Mouse (Mus musculus) limb, embryonic 11.5 days (tissue): ENCODE results near the gene Cypt3. TPM values are rescaled to one million over a fixed set of nuclear protein-coding genes. Genes with fewer than 3 reads are reported as not detected.

Experiments
- ATAC-seq: fragments of 200-750 bp; cut with Nextera tagmentation; 2 replicates; pipeline ENCODE4 v1.8.0; 2017; ENCODE audit warnings: low read depth; ENCODE audit not compliant: insufficient number of reproducible peaks, low FRiP score, low TSS enrichment
- DNase-seq: peaks from one replicate; pipeline ENCODE4 v3.0.0-alpha.2; 2015; ENCODE audit warnings: low spot score
- H3K27ac ChIP-seq: fragments of 300-500 bp; sonication (generic); replicated peaks from 2 replicates; pipeline ENCODE4 v1.5.1; 2014; ENCODE audit warnings: low read depth, mild to moderate bottlenecking, low read length
- H3K27me3 ChIP-seq: fragments of 300-500 bp; sonication (generic); 2 replicates; pipeline ENCODE4 v1.6.1; 2014; ENCODE audit warnings: mild to moderate bottlenecking, low read length, mixed read lengths; ENCODE audit not compliant: control insufficient read depth, insufficient read depth
- H3K36me3 ChIP-seq: fragments of 300-500 bp; sonication (generic); 2 replicates; pipeline ENCODE4 v1.6.1; 2014; ENCODE audit warnings: mild to moderate bottlenecking, low read length, moderate library complexity, mixed read lengths; ENCODE audit not compliant: control insufficient read depth, insufficient read depth
- H3K4me1 ChIP-seq: fragments of 300-500 bp; sonication (generic); 2 replicates; pipeline ENCODE4 v1.6.1; 2014; ENCODE audit warnings: low read length, mixed read lengths; ENCODE audit not compliant: control insufficient read depth, insufficient read depth
- H3K4me2 ChIP-seq: fragments of 300-500 bp; sonication (generic); 2 replicates; pipeline ENCODE4 v1.6.1; 2014; ENCODE audit warnings: low read depth, mild to moderate bottlenecking, moderate library complexity; ENCODE audit not compliant: severe bottlenecking
- H3K4me3 ChIP-seq: fragments of 300-500 bp; sonication (generic); 2 replicates; pipeline ENCODE4 v1.5.1; 2014; ENCODE audit warnings: low read depth, low read length
- H3K9ac ChIP-seq: fragments of 300-500 bp; sonication (generic); 2 replicates; pipeline ENCODE4 v1.6.1; 2014; ENCODE audit warnings: mild to moderate bottlenecking, low read length
- H3K9me3 ChIP-seq: fragments of 300-500 bp; sonication (generic); 2 replicates; pipeline ENCODE4 v1.6.1; 2016; ENCODE audit warnings: low read length; ENCODE audit not compliant: control insufficient read depth
- WGBS: fragments of 180-500 bp; shearing (Covaris S2); extraction: QIAGEN DNeasy Blood & Tissue Kit; methylation state at CpG from one replicate; pipeline ENCODE4 v1.1.7; 2014; 5-methylcytosine and 5-hydroxymethylcytosine counted together
- polyA plus RNA-seq: library from polyadenylated mRNA; unstranded; fragments of >200 nt; fragmentation: Nextera tagmentation; extraction: Ambion mirVana; gene quantifications from 2 replicates; pipeline ENCODE4 v1.2.1, GENCODE M21; 2014

The Cypt3 gene
- polyA plus RNA-seq = not detected in 2 replicates

GRCm38 (mm10) chrX:153558293-153558692, at the start of gene Cypt3:
Gene Cypt3 (plus strand): TSS chrX:153558593.
- no peaks in the 10 kb centered on the region for H3K36me3 ChIP-seq
- no peak for DNase-seq
- H3K4me2 ChIP-seq = no peak within 1 kb of the TSS
- H3K9me3 ChIP-seq = no peaks in the 10 kb centered on the region
- H3K4me3 ChIP-seq = no peak within 1 kb of the TSS
- no peak within 1 kb of the TSS for H3K27ac ChIP-seq
- no peak for ATAC-seq
- no peak within 1 kb of the TSS for H3K9ac ChIP-seq
- WGBS = 71% methylated on average over 7 of the region's 7 CpGs
- H3K4me1 ChIP-seq = no peaks in the 10 kb centered on the region
- H3K27me3 ChIP-seq = no peaks in the 10 kb centered on the region

DNA sequence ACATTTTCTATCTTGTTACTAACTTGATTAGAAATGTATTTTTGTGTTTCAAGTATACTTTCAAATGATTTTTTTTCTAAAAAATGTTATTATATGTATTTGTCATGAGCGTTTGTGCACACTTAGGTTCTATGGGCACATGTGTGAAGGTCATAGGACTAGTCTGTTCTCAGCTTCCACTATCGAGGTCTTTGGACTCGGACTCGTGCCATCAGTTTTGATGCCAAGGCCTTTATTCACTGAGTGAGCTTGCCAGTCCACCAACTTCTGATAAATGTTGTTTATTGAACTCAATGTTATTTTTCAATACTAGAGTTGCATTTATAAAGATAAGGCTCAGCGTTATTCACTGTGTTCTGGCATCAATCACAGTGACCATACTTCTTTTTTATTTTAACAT, 42.9 kb upstream of the Cypt3 start:
- 91% methylated on average over 5 of the region's 5 CpGs for WGBS
- DNase-seq = no peak
- ATAC-seq = no peak

DNA sequence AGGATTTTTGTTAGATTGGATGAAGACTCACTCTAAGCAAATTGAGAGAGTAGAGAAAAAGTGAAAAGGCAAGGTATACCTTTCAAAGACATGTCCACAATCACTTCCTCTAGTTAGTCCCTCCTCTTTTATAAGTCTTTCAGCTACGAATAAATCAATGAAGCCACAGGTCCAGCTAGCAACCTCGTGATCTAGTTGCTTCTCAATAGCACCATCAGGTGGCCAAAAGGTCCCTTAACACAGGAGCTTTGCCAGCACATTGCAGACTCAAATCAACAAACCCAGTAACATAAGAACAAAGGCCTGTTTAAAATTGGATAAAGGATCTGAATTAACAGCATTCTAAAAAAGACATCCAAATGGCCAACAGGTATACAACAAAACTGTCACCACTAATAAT, 30.0 kb upstream of the Cypt3 start:
- no peaks in the 10 kb centered on the region for H3K4me1 ChIP-seq
- no peak overlapping the region for H3K4me2 ChIP-seq
- WGBS = 35% methylated on average over 2 of the region's 2 CpGs
- H3K9me3 ChIP-seq = no peaks in the 10 kb centered on the region
- no peaks in the 10 kb centered on the region for H3K36me3 ChIP-seq
- no peak for DNase-seq
- H3K27ac ChIP-seq = no peak overlapping the region
- H3K9ac ChIP-seq = no peak overlapping the region
- no peaks in the 10 kb centered on the region for H3K27me3 ChIP-seq
- no peak overlapping the region for H3K4me3 ChIP-seq
- ATAC-seq = no peak

More for the DNA sequence above, 42.9 kb upstream of the Cypt3 start:
- no peak overlapping the region for H3K4me2 ChIP-seq
- no peaks in the 10 kb centered on the region for H3K4me1 ChIP-seq
- H3K27ac ChIP-seq = no peak overlapping the region
- no peaks in the 10 kb centered on the region for H3K36me3 ChIP-seq
- no peak overlapping the region for H3K9ac ChIP-seq
- no peak overlapping the region for H3K4me3 ChIP-seq
- no peaks in the 10 kb centered on the region for H3K9me3 ChIP-seq
- H3K27me3 ChIP-seq = no peaks in the 10 kb centered on the region

- Histone ChIP-seq H3K4me1 (no peaks in the 10 kb centered on the region), H3K4me3 (no peak overlapping the region), H3K4me2 (no peak overlapping the region), H3K27ac (no peak overlapping the region), H3K9me3 (no peaks in the 10 kb centered on the region), H3K9ac (no peak overlapping the region), H3K36me3 (no peaks in the 10 kb centered on the region), H3K27me3 (no peaks in the 10 kb centered on the region)
- DNase-seq (no peak), ATAC-seq (no peak)
- 68% methylated on average over 2 of the region's 2 CpGs for WGBS
These were observed 1.8 kb upstream of the Cypt3 start for GRCm38 (mm10) chrX:153556634-153557033.

GRCm38 (mm10) chrX:153564650-153565049, 6.3 kb downstream of the Cypt3 start:
- DNase-seq = no peak
- Histone ChIP-seq H3K4me3 (no peak overlapping the region), H3K9me3 (no peaks in the 10 kb centered on the region), H3K36me3 (no peaks in the 10 kb centered on the region), H3K4me2 (no peak overlapping the region), H3K9ac (no peak overlapping the region), H3K27ac (no peak overlapping the region), H3K27me3 (no peaks in the 10 kb centered on the region), H3K4me1 (no peaks in the 10 kb centered on the region)
- WGBS = 72% methylated on average over 1 of the region's 1 CpGs
- no peak for ATAC-seq

DNA sequence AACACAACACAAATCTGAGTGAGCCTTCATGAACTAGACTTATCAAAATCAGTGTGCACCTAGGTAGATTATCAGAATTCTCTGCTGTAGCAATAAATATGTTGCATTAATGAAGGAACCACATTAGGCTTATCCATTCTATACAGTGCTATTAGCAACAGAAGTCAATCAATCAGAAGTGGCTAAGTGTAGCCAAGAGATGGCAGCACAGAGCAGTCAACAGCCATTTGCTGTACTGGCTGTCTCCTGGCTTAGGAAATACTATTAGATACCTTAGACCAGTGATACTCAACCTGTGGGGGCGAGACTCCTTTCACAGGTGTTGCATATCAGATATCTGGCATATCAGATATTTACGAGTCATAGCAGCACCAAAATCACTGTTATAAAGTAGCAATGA, 41.2 kb downstream of the Cypt3 start:
- Histone ChIP-seq H3K4me1 (no peaks in the 10 kb centered on the region), H3K27me3 (no peaks in the 10 kb centered on the region), H3K4me3 (no peak overlapping the region), H3K4me2 (no peak overlapping the region), H3K27ac (no peak overlapping the region), H3K9me3 (no peaks in the 10 kb centered on the region), H3K36me3 (no peaks in the 10 kb centered on the region), H3K9ac (no peak overlapping the region)
- 61% methylated on average over 2 of the region's 2 CpGs for WGBS
- no peak for ATAC-seq
- DNase-seq = no peak

Other genes with a start within 250 kb of the Cypt3 start
- gene Ubqln2, start 60.4 kb upstream of the Cypt3 start, polyA plus RNA-seq = 44.0 and 50.3 TPM in 2 replicates
- gene Kctd12b, start 137.8 kb downstream of the Cypt3 start, polyA plus RNA-seq = 3.3 and 4.1 TPM in 2 replicates
- 74.9 and 77.5 TPM in 2 replicates for gene Nbdy, start 165.0 kb downstream of the Cypt3 start, polyA plus RNA-seq